Mouse (Mus musculus) embryonic facial prominence, embryonic 13.5 days (tissue): ENCODE data around the gene Vwce. TPM values are rescaled to one million over a fixed set of nuclear protein-coding genes. Genes with fewer than 3 reads are reported as not detected.

ENCODE experiments used
- ATAC-seq: fragments of 200-750 bp; cut with Nextera tagmentation; 2 replicates; pipeline ENCODE4 v1.8.0; 2017; ENCODE audit warnings: low read depth; ENCODE audit not compliant: insufficient number of reproducible peaks, insufficient read depth, low FRiP score, low TSS enrichment
- H3K27ac ChIP-seq: fragments of 300-500 bp; sonication (generic); 2 replicates; pipeline ENCODE4 v1.5.1; 2015; ENCODE audit warnings: moderate library complexity, mild to moderate bottlenecking, inconsistent platforms
- H3K27me3 ChIP-seq: fragments of 300-500 bp; sonication (generic); 2 replicates; pipeline ENCODE4 v1.6.1; 2015; ENCODE audit warnings: mild to moderate bottlenecking, inconsistent platforms
- H3K36me3 ChIP-seq: fragments of 300-500 bp; sonication (generic); 2 replicates; pipeline ENCODE4 v1.6.1; 2015; ENCODE audit warnings: mild to moderate bottlenecking, inconsistent platforms
- H3K4me1 ChIP-seq: fragments of 300-500 bp; sonication (generic); 2 replicates; pipeline ENCODE4 v1.6.1; 2015; ENCODE audit warnings: inconsistent platforms
- H3K4me2 ChIP-seq: fragments of 300-500 bp; sonication (generic); 2 replicates; pipeline ENCODE4 v1.6.1; 2015; ENCODE audit warnings: moderate library complexity, mild to moderate bottlenecking, inconsistent platforms
- H3K4me3 ChIP-seq: fragments of 300-500 bp; sonication (generic); 2 replicates; pipeline ENCODE4 v1.5.1; 2015; ENCODE audit warnings: mild to moderate bottlenecking, inconsistent platforms
- H3K9ac ChIP-seq: fragments of 300-500 bp; sonication (generic); 2 replicates; pipeline ENCODE4 v1.6.1; 2015; ENCODE audit warnings: mild to moderate bottlenecking, inconsistent platforms
- H3K9me3 ChIP-seq: fragments of 300-500 bp; sonication (generic); 2 replicates; pipeline ENCODE4 v1.6.1; 2016; ENCODE audit warnings: inconsistent platforms
- WGBS: fragments of 180-500 bp; shearing (Covaris S2); methylation state at CpG from one replicate; pipeline ENCODE4 v1.1.7; 2015; ENCODE audit warnings: mixed read lengths; 5-methylcytosine and 5-hydroxymethylcytosine counted together
- polyA plus RNA-seq: library from polyadenylated mRNA; unstranded; fragments of >200 nt; fragmentation: Nextera tagmentation; extraction: Ambion mirVana; gene quantifications from 2 replicates; pipeline ENCODE4 v1.2.1, GENCODE M21; 2015

Vwce gene
- polyA plus RNA-seq, 1 experiment from 2014 or later: 3.8 TPM

GRCm38 (mm10) chr19:10708900-10709299 lies 74.9 kb downstream of the Vwce start:
- H3K36me3 ChIP-seq: peaks cover 66% of the 10 kb centered on the region
- H3K4me2 ChIP-seq: 0 out of 2 replicates have a peak overlapping the region, but pooled peaks have one; percentile 5
- WGBS: 71% methylated on average over 6 of the region's 6 CpGs
- no peak overlapping the region for H3K4me3 ChIP-seq
- H3K9ac ChIP-seq: peak overlapping the region; percentile 51; the same call in 1 of the 2 replicates
- ATAC-seq: no peak
- H3K27me3 ChIP-seq: no peaks in the 10 kb centered on the region
- no peaks in the 10 kb centered on the region for H3K9me3 ChIP-seq
- H3K27ac ChIP-seq: peak overlapping the region; percentile 68
- peaks cover 20% of the 10 kb centered on the region for H3K4me1 ChIP-seq

GRCm38 (mm10) chr19:10709360-10710087 lies 75.5 kb downstream of the Vwce start:
- H3K36me3 ChIP-seq: peaks cover 70% of the 10 kb centered on the region
- no peaks in the 10 kb centered on the region for H3K27me3 ChIP-seq
- H3K9me3 ChIP-seq: no peaks in the 10 kb centered on the region
- H3K27ac ChIP-seq: peak overlapping the region; percentile 68
- peak overlapping the region; percentile 51; the same call in 1 of the 2 replicates for H3K9ac ChIP-seq
- WGBS: 28% methylated on average over 8 of the region's 8 CpGs
- H3K4me1 ChIP-seq: peaks cover 25% of the 10 kb centered on the region
- ATAC-seq: peak; percentile 56
- H3K4me3 ChIP-seq: no peak overlapping the region
- 0 out of 2 replicates have a peak overlapping the region, but pooled peaks have one; percentile 5 for H3K4me2 ChIP-seq

- Histone ChIP-seq H3K4me3 (no peak overlapping the region), H3K9me3 (no peaks in the 10 kb centered on the region), H3K27me3 (no peaks in the 10 kb centered on the region), H3K36me3 (peaks cover 70% of the 10 kb centered on the region), H3K9ac (no peak overlapping the region), H3K27ac (peak overlapping the region; percentile 68), H3K4me2 (no peak overlapping the region), H3K4me1 (peaks cover 23% of the 10 kb centered on the region)
- WGBS: 75% methylated on average over 9 of the region's 9 CpGs
- 0 out of 2 replicates have a peak, but pooled peaks have one; percentile 5 for ATAC-seq
Observed at GRCm38 (mm10) chr19:10710088-10710511, 76.1 kb downstream of the Vwce start.

GRCm38 (mm10) chr19:10710751-10711150 lies 76.7 kb downstream of the Vwce start:
- no peak for ATAC-seq
- 87% methylated on average over 4 of the region's 4 CpGs for WGBS

GRCm38 (mm10) chr19:10712194-10712593 lies 78.2 kb downstream of the Vwce start:
- Histone ChIP-seq H3K9me3 (no peaks in the 10 kb centered on the region), H3K27ac (no peak overlapping the region), H3K9ac (no peak overlapping the region), H3K27me3 (no peaks in the 10 kb centered on the region), H3K4me3 (no peak overlapping the region), H3K4me1 (peaks cover 21% of the 10 kb centered on the region), H3K4me2 (no peak overlapping the region), H3K36me3 (peaks cover 60% of the 10 kb centered on the region)
- 93% methylated on average over 7 of the region's 7 CpGs for WGBS
- no peak for ATAC-seq

More at GRCm38 (mm10) chr19:10710751-10711150, 76.7 kb downstream of the Vwce start:
- Histone ChIP-seq H3K4me1 (peaks cover 21% of the 10 kb centered on the region), H3K36me3 (peaks cover 70% of the 10 kb centered on the region), H3K4me2 (no peak overlapping the region), H3K27ac (no peak overlapping the region), H3K4me3 (no peak overlapping the region), H3K9me3 (no peaks in the 10 kb centered on the region), H3K9ac (no peak overlapping the region), H3K27me3 (no peaks in the 10 kb centered on the region)

- Histone ChIP-seq H3K36me3 (peaks cover 56% of the 10 kb centered on the region), H3K27ac (no peak overlapping the region)
- ATAC-seq: no peak
Observed at GRCm38 (mm10) chr19:10712646-10713045, 78.6 kb downstream of the Vwce start.

GRCm38 (mm10) chr19:10713551-10713950 lies 79.5 kb downstream of the Vwce start:
- Histone ChIP-seq H3K27ac (no peak overlapping the region), H3K9me3 (no peaks in the 10 kb centered on the region), H3K4me2 (no peak overlapping the region), H3K4me1 (peaks cover 21% of the 10 kb centered on the region), H3K27me3 (no peaks in the 10 kb centered on the region), H3K4me3 (no peak overlapping the region), H3K9ac (no peak overlapping the region), H3K36me3 (peaks cover 47% of the 10 kb centered on the region)
- 92% methylated on average over 10 of the region's 10 CpGs for WGBS
- no peak for ATAC-seq

More at GRCm38 (mm10) chr19:10712646-10713045, 78.6 kb downstream of the Vwce start:
- no peak overlapping the region for H3K4me3 ChIP-seq
- peaks cover 21% of the 10 kb centered on the region for H3K4me1 ChIP-seq
- no peaks in the 10 kb centered on the region for H3K27me3 ChIP-seq
- no peak overlapping the region for H3K9ac ChIP-seq
- H3K9me3 ChIP-seq: no peaks in the 10 kb centered on the region
- WGBS: 93% methylated on average over 12 of the region's 12 CpGs
- no peak overlapping the region for H3K4me2 ChIP-seq

- ATAC-seq: no peak
- Histone ChIP-seq H3K9ac (no peak overlapping the region), H3K4me3 (no peak overlapping the region), H3K9me3 (no peaks in the 10 kb centered on the region), H3K36me3 (peaks cover 42% of the 10 kb centered on the region), H3K4me2 (no peak overlapping the region), H3K4me1 (peaks cover 16% of the 10 kb centered on the region), H3K27me3 (no peaks in the 10 kb centered on the region), H3K27ac (0 out of 2 replicates have a peak overlapping the region, but pooled peaks have one; percentile 7)
- 85% methylated on average over 6 of the region's 6 CpGs for WGBS
Observed at GRCm38 (mm10) chr19:10714168-10714567, 80.2 kb downstream of the Vwce start.

- 0 out of 2 replicates have a peak, but pooled peaks have one; percentile 20 for ATAC-seq
- H3K4me3 ChIP-seq: no peak overlapping the region
- WGBS: 38% methylated on average over 4 of the region's 4 CpGs
- H3K9me3 ChIP-seq: no peaks in the 10 kb centered on the region
- peaks cover 12% of the 10 kb centered on the region for H3K4me1 ChIP-seq
- peaks cover 42% of the 10 kb centered on the region for H3K36me3 ChIP-seq
- no peak overlapping the region for H3K4me2 ChIP-seq
- H3K27me3 ChIP-seq: no peaks in the 10 kb centered on the region
- 0 out of 2 replicates have a peak overlapping the region, but pooled peaks have one; percentile 7 for H3K27ac ChIP-seq
- no peak overlapping the region for H3K9ac ChIP-seq
Observed at GRCm38 (mm10) chr19:10714682-10715475, 80.9 kb downstream of the Vwce start.

- Histone ChIP-seq H3K4me2 (no peak overlapping the region), H3K27ac (no peak overlapping the region), H3K27me3 (no peaks in the 10 kb centered on the region), H3K4me3 (no peak overlapping the region), H3K9me3 (no peaks in the 10 kb centered on the region), H3K9ac (no peak overlapping the region), H3K4me1 (peaks cover 14% of the 10 kb centered on the region), H3K36me3 (peaks cover 38% of the 10 kb centered on the region)
- whole genome bisulfite sequencing: 89% methylated on average over 6 of the region's 6 CpGs
- ATAC-seq: no peak
Observed at GRCm38 (mm10) chr19:10715476-10715875, 81.5 kb downstream of the Vwce start.
